Mouse (Mus musculus): ENCODE measurements around the gene Pkn1. TPM values are rescaled to one million over a fixed set of nuclear protein-coding genes. Genes with fewer than 3 reads are reported as not detected.
A peak's percentile ranks its signal among the peaks of the same experiment; 100 is the strongest.

The Pkn1 gene
- polyA plus RNA-seq, 1 experiment, result 61.9 TPM

DNA sequence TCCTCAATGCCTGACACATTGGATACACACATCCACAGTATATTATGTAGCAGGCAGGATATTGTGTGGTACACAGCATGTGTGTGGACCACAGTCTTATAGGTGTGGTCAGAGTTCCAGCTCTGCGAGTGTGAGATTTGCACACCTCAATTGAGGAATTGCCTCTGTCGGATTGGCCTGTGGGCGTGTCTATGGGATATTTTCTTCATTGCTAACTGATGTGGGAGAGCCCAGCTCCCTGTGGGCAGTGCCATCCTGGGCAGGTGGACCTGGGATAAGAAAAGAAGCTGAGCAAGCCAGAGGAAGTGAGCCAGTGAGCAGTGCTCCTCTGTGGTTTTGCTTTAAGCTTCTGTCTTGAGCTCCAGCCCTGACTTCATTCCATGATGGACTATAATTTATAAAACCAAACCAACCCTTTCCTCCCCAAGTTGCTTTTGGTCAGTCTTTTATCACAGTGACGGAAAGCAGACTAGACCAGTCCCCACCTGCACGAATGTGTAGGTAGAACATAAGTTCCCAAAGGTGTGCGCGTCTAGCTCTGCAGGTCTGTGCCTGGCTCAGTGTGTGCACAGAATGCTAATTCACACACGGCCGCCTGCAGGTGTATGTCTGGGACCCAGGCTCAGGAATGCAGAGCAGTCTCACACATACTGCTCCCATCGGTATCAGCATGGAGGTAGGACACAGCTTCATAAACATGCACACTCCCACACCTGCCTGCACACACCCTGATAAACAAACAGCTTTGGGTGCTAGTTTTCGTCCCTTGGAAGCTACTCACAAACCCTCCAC is 4.4 kb downstream of the Pkn1 start:
- no peak for DNase-seq (ENCODE audit: extremely low spot score in 1 of 2, low spot score in 1 of 2)

DNA sequence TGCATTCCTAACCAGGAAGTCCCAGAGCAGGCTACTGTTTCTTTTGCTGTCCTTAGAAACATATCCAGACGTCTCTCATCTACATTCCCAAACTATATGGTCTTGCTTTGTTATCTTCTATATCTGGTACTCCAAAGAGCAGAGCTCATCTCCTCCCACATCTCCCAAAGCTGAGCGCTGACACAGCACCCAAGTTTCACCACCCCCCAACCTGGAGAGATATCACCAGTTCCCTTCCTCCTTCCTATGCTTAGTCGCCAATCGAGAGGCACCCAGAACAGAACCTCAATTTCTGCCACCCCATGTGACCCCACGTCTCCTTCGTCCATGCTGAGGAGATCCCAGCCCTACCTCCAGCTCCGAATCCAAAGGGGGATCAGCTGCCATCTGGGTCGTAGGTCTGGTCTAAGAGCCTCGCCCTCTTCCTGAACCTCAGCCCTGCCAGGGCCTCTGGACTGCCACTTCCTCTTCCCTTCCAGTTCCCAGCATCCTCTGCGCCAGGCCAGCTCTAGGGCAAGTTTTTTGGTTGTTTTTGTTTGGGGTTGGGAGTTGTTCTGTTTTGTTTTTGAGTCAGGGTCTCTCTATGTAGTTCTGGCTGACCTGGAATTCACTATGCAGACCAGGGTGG is 5.3 kb downstream of the Pkn1 start:
- no peak for DNase-seq (ENCODE audit: extremely low spot score in 1 of 2, low spot score in 1 of 2)

DNA sequence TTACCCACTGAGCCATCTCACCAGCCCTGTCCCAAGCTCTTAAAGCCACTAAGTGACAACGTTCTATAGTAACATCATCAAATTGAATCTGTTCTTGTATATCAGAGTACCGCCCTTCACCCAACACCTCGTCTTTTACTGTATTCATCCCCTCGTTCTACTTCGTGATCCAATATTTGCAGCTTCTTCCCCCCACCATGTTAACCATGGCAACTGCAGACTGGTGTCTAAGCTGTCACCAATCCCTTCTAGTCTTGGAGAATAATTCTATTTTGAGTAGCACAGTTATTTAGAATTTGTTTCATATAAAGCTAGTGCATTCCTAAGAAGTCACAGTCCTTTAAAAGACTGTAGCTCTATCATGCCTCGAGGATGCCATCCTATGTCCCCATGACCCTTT is 9.7 kb downstream of the Pkn1 start:
- no peak for DNase-seq (ENCODE audit: extremely low spot score in 1 of 2, low spot score in 1 of 2)

DNA sequence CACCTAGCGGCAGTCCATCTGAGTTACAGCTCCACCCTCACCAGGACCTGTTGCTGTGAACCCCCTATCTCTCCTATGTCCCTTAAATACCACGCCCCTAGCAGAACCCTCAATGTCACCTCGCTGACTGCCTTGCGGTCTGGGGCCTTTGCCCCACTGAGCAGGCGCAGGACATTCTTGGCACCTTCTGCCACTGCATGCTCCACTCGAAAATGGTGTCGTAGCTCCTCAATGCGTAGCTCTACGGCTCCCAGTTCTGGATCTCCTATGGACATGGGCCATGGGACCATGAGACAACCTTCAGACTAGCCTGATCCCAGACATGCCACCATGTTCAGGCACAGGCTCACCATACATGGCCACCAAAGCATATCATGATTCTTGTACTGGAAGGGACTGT is 14.5 kb downstream of the Pkn1 start:
- no peak for DNase-seq (ENCODE audit: extremely low spot score in 1 of 2, low spot score in 1 of 2)

DNA sequence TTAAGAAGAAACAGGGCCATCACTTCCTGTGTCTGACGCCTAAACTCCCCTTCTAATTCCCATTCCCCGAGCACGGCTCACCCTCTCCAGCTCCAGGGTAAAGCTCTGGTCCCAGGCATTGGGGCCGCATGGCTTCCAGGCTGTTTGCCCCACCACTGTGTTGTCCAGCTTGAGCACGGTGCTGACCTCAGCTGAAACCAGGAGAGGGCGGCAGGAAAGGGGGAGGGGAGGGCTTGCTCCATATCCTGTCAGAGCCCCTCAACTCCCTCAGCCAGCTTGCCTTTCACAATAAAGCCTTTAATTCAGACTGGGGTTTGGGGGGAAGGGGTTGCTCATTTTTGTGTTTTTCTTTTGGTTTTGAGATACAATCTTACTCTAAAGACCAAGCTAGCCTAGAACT is 17.9 kb downstream of the Pkn1 start:
- no peak for DNase-seq (ENCODE audit: extremely low spot score in 1 of 2, low spot score in 1 of 2)

DNA sequence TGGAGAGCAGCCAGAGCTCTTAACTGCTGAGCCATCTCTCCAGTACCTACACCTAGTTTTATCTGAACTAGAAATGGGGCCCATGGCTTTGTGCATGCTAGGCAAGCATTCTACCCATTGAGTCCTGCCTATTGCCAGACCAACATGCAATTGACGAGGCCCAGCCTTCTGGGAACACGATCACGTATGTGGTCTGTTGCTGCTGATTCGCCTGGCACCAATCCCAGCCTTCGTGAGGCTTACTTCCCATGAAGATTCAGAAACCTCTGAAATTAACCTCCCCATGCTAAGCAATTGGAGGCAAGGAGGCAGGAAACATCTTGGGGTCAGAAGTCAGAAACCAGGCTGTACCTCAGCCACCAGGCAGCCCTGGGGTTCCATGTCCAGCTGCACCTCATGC is 18.4 kb downstream of the Pkn1 start:
- DNase-seq (ENCODE audit: extremely low spot score in 1 of 2, low spot score in 1 of 2), result no peak

DNA sequence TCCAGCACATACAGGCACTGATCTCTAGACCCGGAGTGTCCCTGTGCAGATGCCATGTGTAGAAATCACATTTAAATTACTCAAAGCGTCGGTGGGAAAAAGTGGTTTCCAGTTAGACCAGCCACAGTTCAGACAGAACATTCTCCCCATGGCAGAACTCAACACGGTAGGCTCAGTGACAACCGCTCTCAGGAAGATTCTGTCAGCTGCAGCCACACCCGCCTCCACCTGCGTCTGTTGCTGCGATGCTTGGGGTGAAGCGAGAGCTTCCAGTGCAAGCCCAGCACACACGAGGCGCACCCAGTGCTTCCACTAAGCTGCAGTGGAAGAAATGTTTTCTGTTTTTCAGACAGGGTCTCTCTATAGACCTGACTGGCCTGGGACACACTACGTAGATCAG is 19.1 kb downstream of the Pkn1 start:
- peak; percentile 74 to 79 for DNase-seq (ENCODE audit: extremely low spot score in 1 of 2, low spot score in 1 of 2)

DNA sequence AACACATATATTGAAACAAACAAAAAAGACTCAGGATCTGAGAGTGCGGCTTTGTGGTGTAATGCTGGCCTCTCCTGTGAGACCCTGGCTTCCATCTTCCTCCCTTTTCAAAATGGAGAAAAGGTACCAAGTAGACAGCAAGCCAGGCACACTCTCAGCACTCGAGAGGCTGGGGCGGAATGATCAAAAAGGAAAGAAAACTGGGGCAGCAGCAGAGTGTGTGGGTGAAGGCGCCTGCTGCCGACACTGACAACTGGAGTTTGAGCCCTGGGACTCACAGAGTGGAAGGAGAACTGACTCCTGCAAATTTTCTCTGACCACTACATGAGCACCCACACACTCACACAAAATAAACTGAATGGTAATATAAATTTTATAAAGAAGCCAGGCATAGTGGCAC is 24.5 kb downstream of the Pkn1 start:
- DNase-seq (ENCODE audit: extremely low spot score in 1 of 2, low spot score in 1 of 2), result peak in 1 of 2 experiments; percentile 82

DNA sequence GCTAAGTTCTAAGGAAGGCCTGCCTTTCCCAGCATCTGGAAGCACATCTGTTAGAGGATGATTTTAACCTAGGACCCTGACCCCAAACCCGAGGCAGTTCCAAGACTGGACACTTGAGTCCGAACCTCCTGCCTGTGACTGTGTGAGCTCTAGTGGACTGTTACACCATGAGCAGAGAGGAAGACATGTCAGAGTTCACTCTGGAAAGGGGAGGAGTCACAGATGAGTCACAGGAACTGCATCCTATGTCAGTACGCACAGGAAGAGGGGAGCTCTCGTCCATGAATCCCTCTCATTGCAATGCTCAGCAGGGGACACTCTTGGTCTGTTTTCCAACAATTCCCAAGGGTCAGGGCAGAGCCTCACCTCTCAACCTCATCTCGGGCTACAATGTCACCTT is 26.0 kb downstream of the Pkn1 start:
- DNase-seq (ENCODE audit: extremely low spot score in 1 of 2, low spot score in 1 of 2), result no peak

DNA sequence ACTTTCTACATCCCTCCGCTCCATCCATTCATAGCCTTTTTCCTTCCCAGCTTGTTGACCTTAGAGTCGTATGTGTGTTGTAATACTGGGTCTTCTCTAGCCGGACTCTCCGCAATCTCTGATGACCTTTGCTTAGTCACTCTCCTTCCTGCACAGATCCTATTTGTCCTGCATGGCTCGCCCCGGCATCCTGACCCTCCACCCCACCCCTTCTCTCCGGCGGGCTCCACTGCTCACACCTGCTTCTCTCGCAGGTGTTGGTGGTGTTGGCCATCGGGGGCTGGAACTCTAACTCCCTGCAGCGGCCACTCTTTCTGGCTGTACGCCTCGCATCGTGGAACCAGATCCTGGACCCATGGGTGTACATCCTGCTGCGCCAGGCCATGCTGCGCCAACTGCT is 30.0 kb downstream of the Pkn1 start:
- DNase-seq (ENCODE audit: extremely low spot score in 1 of 2, low spot score in 1 of 2), result no peak

DNA sequence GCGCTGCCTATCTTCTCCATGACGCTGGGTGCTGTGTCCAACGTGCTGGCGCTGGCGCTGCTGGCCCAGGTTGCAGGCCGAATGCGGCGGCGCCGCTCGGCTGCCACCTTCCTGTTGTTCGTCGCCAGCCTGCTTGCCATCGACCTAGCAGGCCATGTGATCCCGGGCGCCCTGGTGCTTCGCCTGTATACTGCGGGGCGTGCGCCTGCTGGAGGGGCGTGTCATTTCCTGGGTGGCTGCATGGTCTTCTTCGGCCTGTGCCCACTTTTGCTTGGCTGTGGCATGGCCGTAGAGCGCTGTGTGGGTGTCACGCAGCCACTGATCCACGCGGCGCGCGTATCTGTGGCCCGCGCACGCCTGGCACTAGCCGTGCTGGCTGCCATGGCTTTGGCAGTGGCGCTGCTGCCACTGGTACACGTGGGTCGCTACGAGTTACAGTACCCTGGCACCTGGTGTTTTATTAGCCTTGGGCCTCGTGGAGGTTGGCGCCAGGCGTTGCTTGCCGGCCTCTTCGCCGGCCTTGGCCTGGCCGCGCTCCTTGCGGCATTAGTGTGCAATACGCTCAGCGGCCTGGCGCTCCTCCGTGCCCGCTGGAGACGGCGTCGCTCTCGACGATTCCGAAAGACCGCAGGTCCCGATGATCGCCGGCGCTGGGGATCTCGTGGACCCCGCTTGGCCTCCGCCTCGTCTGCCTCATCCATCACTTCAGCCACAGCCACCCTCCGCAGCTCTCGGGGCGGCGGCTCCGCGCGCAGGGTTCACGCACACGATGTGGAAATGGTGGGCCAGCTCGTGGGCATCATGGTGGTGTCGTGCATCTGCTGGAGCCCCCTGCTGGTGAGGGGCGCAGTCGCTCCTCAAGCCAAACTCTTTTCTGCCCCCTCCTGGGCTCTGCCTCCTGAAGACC is 30.7 kb downstream of the Pkn1 start:
- DNase-seq (ENCODE audit: extremely low spot score in 1 of 2, low spot score in 1 of 2), result no peak

DNA sequence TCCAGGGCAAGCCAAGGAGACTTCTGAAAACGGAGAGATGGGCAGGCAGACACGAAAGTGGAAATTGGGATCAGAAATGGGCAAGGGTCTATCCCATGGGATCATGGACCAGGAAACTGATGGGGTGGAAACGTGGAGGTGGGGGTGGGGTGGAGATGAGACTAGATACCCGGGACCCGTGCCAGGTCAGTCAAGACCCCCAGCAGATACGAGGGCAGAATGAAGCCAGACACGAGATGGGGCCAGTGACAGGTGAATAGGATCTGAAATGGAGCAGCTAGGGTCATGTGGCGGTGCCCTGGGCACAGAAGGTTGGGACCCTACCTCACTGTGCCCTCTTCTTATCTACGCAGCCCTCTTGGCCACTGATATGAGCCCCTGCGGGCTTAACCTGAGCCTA is 31.5 kb downstream of the Pkn1 start:
- DNase-seq (ENCODE audit: extremely low spot score in 1 of 2, low spot score in 1 of 2), result no peak

DNA sequence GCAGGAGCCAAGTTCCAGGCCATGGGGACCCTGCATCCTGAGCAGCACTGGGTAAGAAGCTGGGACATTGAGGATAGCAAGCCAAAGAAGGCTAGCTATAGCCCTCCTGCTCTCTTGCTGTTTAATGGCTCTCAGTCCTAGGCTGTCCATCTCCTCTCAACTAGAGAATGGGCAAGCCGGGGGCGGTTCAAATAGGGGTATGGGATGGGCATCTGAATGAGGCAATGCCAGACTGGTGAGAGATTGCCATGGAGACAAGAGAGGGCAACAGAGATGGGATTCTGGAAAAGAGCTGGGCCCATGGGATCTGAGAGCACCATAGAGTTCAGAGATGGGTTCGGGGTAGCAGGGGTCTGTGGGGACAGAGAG is 32.1 kb downstream of the Pkn1 start:
- no peak for DNase-seq (ENCODE audit: extremely low spot score in 1 of 2, low spot score in 1 of 2)

DNA sequence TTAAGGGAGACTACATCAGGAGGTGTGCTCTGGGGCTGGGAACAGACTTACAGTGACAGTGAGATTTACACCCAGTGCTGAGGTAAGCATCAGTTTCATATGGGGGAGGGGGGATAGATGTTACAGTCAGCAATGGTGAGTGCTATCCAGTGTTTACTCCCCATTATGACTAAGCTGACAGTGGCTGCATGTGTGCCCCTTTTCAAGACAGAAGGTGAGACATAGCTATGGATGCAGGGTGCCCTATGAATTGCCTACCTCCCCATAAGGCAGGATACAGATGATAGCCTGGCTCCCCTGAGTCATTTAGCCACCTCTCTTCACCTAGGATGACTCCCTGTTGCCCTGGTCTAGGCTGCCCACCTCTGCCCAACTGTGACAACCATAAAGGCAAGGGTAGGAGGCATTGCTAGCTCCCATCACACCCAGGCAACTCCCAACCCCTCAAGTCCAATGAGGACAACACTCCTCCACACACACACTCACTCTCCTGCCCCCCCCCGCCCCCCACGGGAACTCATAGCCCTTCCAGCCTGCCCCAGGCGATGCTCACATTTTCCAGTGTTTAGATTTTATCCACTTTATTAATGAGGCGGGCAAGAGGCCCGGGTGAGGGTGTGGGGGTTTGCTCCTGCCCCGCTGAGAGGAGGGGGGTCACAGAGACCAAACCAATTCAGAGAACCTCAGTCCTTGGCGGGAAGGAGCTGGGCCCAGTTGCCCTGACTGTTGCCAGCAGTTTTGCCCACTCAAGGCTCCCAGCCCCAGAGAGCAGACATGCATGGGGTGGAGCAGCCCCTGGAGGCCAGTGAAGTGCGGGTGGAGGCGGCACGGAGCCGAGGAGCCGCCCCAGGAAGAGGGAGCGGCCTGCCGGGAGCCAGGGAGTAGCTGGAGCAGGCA is 32.8 kb downstream of the Pkn1 start, which contains the start of gene Ptger1:
Gene Ptger1 (plus strand): TSS at position 710 of the 897 bp plus-strand sequence.
- no peak for DNase-seq (ENCODE audit: extremely low spot score in 1 of 2, low spot score in 1 of 2)

DNA sequence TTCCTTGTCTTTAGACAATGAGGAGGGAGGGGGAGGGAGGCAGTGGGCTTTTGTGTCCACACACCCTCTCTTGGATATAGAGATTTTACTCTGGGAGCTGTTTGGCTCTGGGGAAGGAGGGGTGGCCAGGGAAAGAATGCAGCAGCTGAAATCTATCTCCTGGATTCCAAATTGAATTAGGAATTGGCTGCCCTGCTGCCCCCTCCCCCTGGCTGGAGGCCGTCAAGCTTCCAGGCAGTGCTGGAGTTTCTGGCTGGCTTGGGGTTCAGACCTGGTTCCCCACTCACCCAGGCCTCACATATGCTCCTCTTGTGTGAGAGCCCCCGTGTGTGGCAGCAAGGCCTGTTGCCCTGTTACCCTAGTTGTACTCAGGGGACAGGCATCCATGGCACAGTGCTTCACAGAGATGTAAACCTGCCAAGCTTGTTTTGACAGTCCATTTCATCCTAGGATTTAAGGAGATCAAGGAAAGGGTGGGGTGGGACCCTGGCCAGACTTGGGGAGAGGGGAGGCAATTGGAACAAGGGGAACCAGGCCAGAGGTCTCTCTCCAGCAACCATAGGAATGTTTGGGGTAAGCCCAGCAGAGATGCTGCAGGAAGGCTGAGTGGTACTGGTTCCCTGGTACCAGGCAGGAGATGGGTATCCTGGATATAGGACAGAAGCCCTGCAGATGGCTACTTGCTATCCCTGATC is 33.9 kb downstream of the Pkn1 start:
- DNase-seq (ENCODE audit: extremely low spot score in 1 of 2, low spot score in 1 of 2), result no peak

DNA sequence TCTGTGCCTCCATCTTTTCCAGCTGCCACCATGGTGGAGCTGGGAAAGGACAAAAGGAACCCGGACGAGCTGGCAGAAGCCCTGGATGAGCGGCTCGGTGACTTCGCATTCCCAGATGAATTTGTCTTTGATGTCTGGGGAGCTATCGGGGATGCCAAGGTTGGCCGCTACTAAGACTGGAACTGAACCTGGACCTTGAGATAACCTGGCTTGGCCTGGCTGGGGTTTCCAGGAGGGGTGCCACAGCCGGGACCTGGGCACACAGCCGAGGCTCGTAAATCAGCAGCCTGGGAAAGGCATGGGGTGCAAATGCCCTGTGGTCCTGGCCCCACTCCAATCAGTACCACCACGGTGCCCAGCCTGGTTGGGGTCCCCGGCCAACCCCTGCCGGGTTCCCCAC is 34.9 kb downstream of the Pkn1 start:
- DNase-seq (ENCODE audit: extremely low spot score in 1 of 2, low spot score in 1 of 2), result no peak

DNA sequence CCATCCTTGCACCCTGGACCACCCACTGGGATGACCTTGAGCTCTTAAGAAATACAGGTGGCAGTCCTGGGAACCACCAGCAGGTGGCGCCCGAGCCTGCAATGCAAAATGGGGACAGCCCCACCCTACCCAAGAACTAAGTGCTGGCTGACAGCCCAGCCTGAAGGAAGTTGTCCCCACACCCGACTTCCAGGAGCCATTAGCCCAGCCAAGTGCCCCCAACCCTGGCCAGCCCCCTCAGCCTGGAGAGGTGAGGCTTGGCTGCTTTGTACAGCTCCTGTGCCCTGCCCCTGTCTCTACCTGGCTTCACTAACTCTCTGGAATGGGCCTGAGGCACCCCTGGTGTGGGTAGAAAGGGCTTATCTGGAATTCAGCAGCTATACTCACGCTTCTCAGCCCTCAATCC is 36.6 kb downstream of the Pkn1 start:
- peak; percentile 84 to 97 for DNase-seq (ENCODE audit: extremely low spot score in 1 of 2, low spot score in 1 of 2)

DNA sequence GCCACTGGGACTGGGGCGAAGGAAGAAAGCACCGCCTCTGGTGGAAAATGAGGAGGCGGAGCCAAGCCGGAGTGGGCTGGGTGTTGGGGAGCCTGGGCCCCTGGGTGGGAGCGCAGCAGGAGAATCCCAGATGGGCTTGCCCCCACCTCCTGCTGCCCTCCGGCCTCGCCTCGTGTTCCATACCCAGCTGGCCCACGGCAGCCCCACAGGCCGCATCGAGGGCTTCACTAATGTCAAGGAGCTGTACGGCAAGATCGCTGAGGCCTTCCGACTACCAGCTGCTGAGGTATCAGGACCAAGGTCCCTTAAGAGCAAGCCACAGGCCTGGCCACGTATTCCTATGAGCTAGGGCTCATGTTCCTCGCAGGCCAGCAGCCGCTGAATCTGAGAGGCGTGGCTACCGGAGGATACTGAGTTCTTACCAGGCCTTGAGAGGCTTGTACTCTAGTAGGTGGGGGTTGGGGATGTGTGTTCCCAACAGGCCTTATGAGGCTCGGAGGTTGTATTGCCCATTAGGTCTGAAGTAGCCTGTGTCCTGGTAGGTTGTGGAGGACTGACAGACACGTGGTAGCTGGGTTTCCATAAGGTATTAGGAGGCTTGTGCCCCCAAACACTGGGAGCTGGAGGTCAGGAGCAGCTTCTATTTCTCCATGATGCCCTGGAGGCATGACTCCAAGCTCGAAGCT is 37.8 kb downstream of the Pkn1 start:
- no peak for DNase-seq (ENCODE audit: extremely low spot score in 1 of 2, low spot score in 1 of 2)

DNA sequence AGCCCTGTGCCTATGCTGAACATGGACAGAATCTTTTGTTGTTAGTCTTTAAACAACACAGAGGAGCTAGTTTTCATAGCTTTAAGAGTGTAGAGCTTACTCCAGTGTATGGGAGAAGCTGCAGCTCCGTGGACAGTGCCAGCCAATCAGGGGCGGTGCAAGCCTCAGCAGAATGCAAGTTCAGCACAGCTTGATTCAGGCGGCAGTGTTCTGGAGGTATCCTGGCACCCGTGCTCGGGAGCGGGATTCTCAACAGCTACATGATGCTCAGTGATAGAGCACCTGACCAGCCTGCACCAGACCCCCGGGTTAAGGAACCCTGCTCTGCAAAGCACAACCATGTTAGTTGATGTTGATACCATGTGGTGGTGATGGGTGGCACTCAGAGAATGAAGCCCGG is 38.4 kb downstream of the Pkn1 start:
- no peak for DNase-seq (ENCODE audit: extremely low spot score in 1 of 2, low spot score in 1 of 2)
